Mouse (Mus musculus) c-Kit-negative CD71-positive TER-119-positive erythroid progenitor cells, embryonic 14.5 days (primary cell): ENCODE data around the gene Sos2.
"Not testable (repeated sequence)": the region's sequence is repeated elsewhere in the genome, so short reads cannot be mapped to it uniquely, and the experiment has no call there.

Experiments used
- DNase-seq: peaks from one replicate; pipeline ENCODE4 v3.0.0-alpha.2; 2013; ENCODE audit warnings: low read depth, low spot score

Sos2 gene

GRCm38 (mm10) chr12:69674576-69675537, 6.8 kb downstream of the Sos2 start:
- DNase-seq: no peak

- no peak for DNase-seq
Observed at GRCm38 (mm10) chr12:69674176-69674575, 7.5 kb downstream of the Sos2 start.

GRCm38 (mm10) chr12:69666721-69667120, 14.9 kb downstream of the Sos2 start:
- DNase-seq: no peak

- no peak for DNase-seq
Observed at GRCm38 (mm10) chr12:69661658-69662057, 20.0 kb downstream of the Sos2 start.

GRCm38 (mm10) chr12:69653973-69654372, 27.7 kb downstream of the Sos2 start:
- DNase-seq: peak; percentile 66

- DNase-seq: no peak
Observed at GRCm38 (mm10) chr12:69649511-69649910, 32.1 kb downstream of the Sos2 start.

GRCm38 (mm10) chr12:69645821-69646616, 35.6 kb downstream of the Sos2 start:
- DNase-seq: no peak

GRCm38 (mm10) chr12:69644877-69645276, 36.8 kb downstream of the Sos2 start:
- no peak for DNase-seq

GRCm38 (mm10) chr12:69642877-69643276, 38.8 kb downstream of the Sos2 start:
- no peak for DNase-seq

GRCm38 (mm10) chr12:69634761-69635160, 46.9 kb downstream of the Sos2 start:
- no peak for DNase-seq

GRCm38 (mm10) chr12:69618590-69618989, 63.1 kb downstream of the Sos2 start:
- DNase-seq: not testable (repeated sequence)

- no peak for DNase-seq
Observed at GRCm38 (mm10) chr12:69604367-69604766, 77.3 kb downstream of the Sos2 start.

- DNase-seq: no peak
Observed at GRCm38 (mm10) chr12:69597446-69597845, 84.2 kb downstream of the Sos2 start.

GRCm38 (mm10) chr12:69593130-69593529, 88.5 kb downstream of the Sos2 start:
- DNase-seq: no peak

GRCm38 (mm10) chr12:69583270-69583629, 98.4 kb downstream of the Sos2 start:
- no peak for DNase-seq

- DNase-seq: peak; percentile 85
Observed at GRCm38 (mm10) chr12:69582613-69583269, 98.9 kb downstream of the Sos2 start, which contains the start of gene Vcpkmt. Gene Vcpkmt (minus strand): TSS chr12:69583028.

GRCm38 (mm10) chr12:69582216-69582612, 99.4 kb downstream of the Sos2 start:
- DNase-seq: peak; percentile 8

GRCm38 (mm10) chr12:69579623-69580022, 102.0 kb downstream of the Sos2 start:
- DNase-seq: no peak

- DNase-seq: no peak
Observed at GRCm38 (mm10) chr12:69576120-69576627, 105.5 kb downstream of the Sos2 start.

- DNase-seq: peak; percentile 68
Observed at GRCm38 (mm10) chr12:69573916-69574881, 107.5 kb downstream of the Sos2 start.
